Mouse (Mus musculus) right cerebral cortex, postnatal 14 days (tissue): ENCODE results near the gene Hipk2.

Experiments
- DNase-seq: peaks from one replicate; pipeline ENCODE4 v3.0.0; 2022

Hipk2 gene

DNA sequence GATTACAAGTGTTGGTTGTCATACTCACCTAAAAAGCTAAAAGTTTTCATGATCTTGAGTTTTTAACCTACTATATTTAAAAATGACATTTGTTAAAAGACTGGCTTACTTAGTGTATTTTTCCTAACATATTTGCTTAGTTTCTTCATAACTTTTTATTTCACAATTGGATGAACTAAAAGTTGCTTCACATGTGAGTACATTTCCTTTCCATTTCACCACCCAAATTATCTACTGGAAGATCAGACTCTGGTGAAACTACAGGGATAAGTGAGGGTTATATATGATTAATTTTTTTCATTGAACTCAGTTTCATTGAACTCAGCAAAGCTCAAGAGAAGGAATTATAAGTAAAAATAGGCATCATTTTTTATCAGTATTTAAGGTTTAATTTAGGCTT lies 50.1 kb downstream of the Hipk2 start:
- no peak for DNase-seq

DNA sequence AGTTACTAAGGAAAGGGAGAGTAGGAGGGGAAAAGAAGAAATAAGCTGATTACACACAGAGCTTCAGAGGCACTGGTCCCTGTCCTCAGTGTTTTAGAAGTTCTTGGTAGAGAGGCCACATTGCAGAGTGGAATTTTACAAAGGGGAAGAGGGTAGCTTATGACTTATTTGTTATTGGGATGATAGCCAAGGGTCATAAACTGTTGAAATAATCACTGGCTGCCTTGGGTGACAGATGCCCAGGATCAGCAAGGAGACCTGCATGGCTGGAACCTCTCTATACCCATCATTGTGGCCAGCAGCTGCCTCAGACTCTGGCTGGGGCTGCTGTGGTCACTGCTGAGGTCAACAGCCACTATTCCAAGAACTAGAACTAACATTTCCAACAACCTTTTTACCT lies 52.1 kb downstream of the Hipk2 start:
- DNase-seq: no peak

GRCm38 (mm10) chr6:38823164-38823563 lies 52.8 kb downstream of the Hipk2 start:
- no peak for DNase-seq

- no peak for DNase-seq
These were observed 54.3 kb downstream of the Hipk2 start for GRCm38 (mm10) chr6:38821686-38822085.

- no peak for DNase-seq
These were observed 55.1 kb downstream of the Hipk2 start for GRCm38 (mm10) chr6:38820862-38821261.

DNA sequence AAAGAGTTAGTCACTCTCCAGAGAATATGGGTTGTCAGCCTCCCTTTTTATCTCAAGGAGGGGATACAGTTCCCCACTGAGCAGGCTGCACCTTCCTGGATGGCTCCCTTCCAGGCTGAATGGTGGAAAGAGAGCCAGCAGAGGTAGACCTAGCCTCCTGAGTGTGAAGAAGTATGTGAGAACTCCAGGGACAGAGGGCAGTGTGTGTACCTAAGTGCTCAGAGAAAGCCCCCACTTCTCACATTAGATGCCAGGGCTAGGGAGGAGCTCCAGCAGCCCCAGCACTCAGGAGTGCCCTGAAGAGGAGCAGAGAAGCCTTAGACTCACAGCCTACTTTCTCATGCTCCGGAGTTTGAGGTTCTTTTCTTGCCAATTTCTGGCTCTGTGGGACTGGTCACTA lies 59.7 kb downstream of the Hipk2 start:
- no peak for DNase-seq

- DNase-seq: no peak
These were observed 60.4 kb downstream of the Hipk2 start for GRCm38 (mm10) chr6:38815582-38815981.

- DNase-seq: no peak
These were observed 61.3 kb downstream of the Hipk2 start for GRCm38 (mm10) chr6:38814690-38815089.

GRCm38 (mm10) chr6:38811459-38812145 lies 64.4 kb downstream of the Hipk2 start:
- DNase-seq: no peak

GRCm38 (mm10) chr6:38810121-38810475 lies 65.9 kb downstream of the Hipk2 start:
- no peak for DNase-seq

DNA sequence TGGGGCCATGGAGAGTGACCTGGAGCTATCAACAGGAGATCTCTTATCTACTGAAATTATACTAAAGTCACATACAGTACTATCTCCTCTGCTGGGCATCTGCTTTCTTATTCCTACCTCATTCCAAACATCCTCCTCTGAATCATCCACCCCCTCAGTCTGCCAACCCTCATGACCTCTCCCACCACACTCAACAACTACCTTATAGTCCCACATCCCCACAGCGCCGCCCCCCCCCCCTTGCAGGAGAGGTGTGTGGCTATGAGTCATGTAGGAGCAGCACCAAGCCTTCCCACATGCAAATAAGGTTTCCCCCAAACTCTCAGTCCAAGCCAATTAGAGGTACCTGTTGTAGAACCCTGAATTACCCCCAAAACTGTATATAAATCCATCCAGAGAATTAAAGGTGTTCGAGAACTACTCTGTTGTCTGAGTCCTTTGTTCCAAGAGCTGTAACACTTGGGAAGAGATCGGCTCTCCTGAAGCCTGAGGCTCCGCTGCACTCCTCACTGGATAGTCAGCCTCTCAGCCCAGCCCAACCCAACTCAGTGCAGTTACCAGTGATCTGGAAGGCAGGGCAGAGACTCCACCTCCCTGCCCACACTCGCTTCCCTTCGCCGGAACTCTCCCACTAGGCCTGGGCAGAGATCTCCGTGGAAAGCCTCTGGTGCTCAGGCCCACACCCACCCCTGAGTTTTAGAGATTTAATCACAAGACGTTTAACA lies 66.4 kb downstream of the Hipk2 start:
- no peak for DNase-seq

- no peak for DNase-seq
These were observed 67.6 kb downstream of the Hipk2 start for GRCm38 (mm10) chr6:38808317-38808716.

DNA sequence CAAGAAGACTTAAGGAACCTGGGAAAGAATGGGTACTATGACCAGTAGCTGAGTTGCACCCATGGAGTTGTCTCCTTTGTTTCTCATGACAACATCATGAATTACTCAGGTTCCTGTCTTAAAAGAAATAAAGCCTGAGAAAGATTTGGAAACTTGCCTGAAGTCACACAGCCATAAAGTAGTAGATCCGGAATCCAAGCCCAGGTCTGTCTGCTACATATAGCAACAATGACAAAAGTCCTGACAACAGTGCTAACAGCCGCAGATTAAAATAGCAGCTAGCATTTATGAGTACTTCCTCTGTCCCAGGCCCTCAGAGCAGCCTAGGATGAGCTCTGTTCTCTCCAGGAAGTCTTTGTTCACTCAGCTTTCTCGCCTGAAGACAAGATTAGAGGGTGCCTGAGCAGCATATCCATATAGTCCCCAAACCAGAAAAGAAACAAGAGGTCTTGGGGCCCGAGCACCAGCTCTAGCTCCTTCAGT lies 69.0 kb downstream of the Hipk2 start:
- DNase-seq: no peak

DNA sequence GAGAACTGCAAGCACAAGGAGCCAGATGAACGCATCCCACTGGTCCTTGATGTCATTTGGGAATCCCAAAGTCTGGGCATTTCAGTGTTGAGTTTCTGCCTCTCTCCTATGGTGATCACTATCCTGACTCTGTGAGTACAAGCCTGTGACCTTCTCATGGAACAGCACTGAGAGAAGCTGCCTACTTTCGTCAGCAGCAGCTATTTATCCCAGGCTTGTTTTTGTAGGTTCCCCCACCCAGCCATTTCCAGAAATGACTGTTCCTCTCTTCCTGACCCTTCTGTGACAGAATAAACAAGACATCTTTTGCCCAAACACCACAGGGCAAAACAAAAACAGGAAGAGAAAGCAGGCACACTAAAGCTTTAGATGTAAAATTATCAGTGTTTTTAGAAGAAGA lies 70.4 kb downstream of the Hipk2 start:
- DNase-seq: no peak

DNA sequence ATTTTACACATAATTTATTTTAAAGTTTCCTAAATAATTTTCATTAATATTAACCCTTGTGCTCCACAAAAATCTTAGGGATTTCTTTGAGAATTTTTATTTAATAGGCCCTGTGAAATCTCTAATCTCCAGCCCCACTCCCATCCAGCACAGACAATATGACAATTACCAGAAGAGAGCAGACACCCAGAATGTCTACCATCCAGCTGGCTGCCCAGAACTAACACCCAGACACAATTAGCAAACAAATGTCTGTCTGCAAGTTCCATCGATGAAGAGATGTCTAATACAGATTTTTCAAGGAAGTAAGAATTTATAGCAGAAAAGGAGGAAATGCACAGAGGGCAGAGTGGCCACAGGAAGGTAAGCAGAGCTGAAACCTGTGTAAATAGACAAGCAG lies 74.7 kb downstream of the Hipk2 start:
- DNase-seq: no peak

GRCm38 (mm10) chr6:38797548-38797947 lies 78.4 kb downstream of the Hipk2 start:
- no peak for DNase-seq

- DNase-seq: no peak
These were observed 79.0 kb downstream of the Hipk2 start for GRCm38 (mm10) chr6:38796993-38797392.

DNA sequence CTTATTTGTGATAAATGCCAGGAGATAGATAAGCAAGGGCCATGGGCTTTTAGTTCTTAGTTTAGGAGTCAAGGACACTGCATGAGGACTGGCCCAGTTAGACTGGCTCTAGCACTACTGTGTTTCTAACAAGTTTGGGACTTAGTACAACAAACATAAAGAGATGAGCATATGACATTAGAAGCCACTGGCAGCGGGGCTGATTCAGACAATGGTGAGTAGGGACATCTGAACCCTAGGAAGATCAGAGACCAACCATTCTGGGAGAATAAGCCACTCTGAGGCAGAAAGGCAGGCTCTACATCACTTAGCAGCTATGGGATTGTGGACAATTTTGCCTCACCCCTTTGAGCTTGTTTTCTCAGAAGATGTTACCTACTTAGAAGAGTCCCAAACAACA lies 79.6 kb downstream of the Hipk2 start:
- DNase-seq: no peak

DNA sequence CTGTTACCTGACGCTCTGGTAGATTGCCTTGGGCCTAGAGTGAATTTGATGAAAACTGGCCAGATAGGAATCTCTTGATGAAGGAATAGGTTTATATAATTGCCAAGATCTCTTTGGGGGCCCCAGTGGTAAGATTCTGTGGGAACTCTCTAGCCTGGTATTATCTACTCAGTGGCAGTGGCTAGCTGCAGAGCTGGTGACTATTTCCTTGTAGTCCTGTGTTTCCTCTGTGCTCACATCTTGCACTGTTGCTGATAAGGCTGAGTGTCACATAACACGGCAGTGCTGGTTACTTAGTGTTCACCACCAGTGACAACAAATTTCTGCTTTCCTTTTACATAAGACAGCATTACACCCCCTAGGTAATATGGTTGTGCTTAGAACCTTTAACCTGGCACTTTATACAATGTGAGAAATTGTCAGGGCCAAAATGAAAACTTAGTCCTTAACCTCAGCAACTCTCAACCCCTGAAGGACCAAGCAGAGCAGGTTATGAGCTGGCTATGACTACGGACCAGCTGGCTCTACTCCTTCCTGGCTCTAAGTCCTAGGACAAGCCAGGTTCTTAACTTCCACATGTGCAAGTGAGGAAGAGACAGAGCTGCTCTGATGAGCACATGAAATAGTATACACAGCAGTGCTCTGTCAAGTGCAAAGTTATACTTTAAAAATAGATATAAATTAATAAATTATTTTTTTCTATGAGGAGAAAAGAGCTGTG lies 80.7 kb downstream of the Hipk2 start:
- DNase-seq: no peak

DNA sequence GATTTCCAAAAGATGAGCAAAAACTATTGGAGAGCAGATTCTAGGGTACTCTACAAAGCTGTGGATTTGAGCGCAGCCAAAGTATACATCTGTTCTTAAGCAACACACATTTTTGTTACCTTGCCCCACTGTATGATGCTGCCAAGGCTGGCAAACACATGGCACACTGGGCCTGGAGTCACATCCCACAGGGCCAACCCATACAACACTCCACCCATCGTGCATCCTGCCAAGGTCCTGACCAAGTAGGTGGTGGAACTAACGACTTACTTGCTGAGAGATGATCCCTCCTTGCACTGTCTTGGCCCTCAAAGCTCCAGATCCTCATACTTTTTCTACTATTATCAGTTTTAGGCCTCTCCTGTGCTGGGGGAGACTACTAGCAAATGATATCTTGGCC lies 83.0 kb downstream of the Hipk2 start:
- no peak for DNase-seq

GRCm38 (mm10) chr6:38789221-38789810 lies 86.6 kb downstream of the Hipk2 start:
- DNase-seq: no peak

GRCm38 (mm10) chr6:38787811-38788509 lies 88.0 kb downstream of the Hipk2 start:
- DNase-seq: no peak

- DNase-seq: no peak
These were observed 88.8 kb downstream of the Hipk2 start for GRCm38 (mm10) chr6:38787134-38787533.
